ENCODE assay signal across 31 mouse cellular contexts in the genomic region with DNA sequence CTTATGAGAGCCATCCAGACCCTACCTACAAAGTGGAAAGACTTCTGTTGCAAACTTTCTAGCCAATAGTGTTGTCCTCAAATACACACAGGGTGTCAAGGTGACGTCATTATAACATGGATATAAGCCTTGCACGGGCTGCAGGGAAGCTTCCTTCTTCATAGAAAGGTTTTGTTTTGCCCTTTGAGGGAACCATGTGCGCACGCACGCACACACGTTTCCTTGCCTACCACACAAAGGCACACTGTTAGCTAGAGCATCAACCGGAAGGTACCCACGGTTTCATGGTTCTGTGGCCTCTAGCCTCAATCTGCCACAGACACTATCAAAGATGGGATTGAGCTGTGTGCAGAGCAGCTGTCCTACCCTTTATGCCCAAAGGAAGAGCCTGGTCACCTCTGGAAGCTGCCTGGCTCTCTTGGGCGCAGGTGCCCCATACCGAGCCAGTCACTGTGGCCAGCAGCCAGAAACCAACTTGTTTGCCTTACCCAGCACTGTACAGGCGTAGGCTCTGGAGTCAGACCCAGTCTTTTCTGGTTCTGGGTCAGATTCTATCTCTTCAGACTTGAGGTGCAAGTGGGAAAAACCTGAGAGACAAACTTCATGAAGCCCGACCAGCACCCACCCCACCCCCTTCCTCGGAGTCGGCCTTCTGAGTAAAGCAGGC. TPM values are rescaled to one million over a fixed set of nuclear protein-coding genes. Genes with fewer than 3 reads are reported as not detected.
DNase-seq lines count a peak whose midpoint lies in the region; ATAC-seq and TF ChIP-seq lines count a peak whose summit lies in the region.
"Had no signal": no experiment of that assay in that cellular context is flagged by ENCODE, and none has a peak within 500 bp of the region (broad histone marks: within the 10 kb centered on the region; RNA-seq: fewer than 3 reads in every experiment).

No protein-coding gene starts in this region.

- DNase-seq in kidney, postnatal 0 days (ENCODE audit: low spot score), result no peak
- peak; percentile 28 for DNase-seq in thymus, postnatal 14 days
- DNase-seq in thymus, postnatal 10 days (ENCODE audit: low spot score in 2 of 2), result no peak
- DNase-seq in T-cell, adult 2 months (ENCODE audit: low spot score), result peak; percentile 83
- DNase-seq in stomach, postnatal 0 days (ENCODE audit: low spot score), result no peak
- no peak for DNase-seq in adrenal gland, adult (ENCODE audit: inconsistent age in 2 of 2, low spot score in 1 of 2)
- DNase-seq: adrenal gland, adult 8-10 months; B cell, adult 2 months; cerebellum, adult 8-10 months; cerebellum, postnatal 25 days; forebrain, postnatal 0 days; gastrocnemius, postnatal 25 days; heart, adult 11 months; kidney, adult 9 months; retina, postnatal 1 day; right cerebral cortex, postnatal 14 days had no signal

- H3K27me3 ChIP-seq in kidney, postnatal 0 days (ENCODE audit: insufficient read depth, low read length), result no peaks in the 10 kb centered on the region
- H3K27me3 ChIP-seq in kidney, embryonic 15.5 days, result no peaks in the 10 kb centered on the region
- no peaks in the 10 kb centered on the region for H3K27me3 ChIP-seq in stomach, postnatal 0 days (ENCODE audit: control insufficient read depth, insufficient read depth, low read length)
- H3K27me3 ChIP-seq: embryonic facial prominence, embryonic 15.5 days; forebrain, embryonic 12.5 days; heart, embryonic 15.5 days; limb, embryonic 13.5 days; lung, embryonic 15.5 days; midbrain, embryonic 12.5 days; neural tube, embryonic 15.5 days had no signal

- H3K27ac ChIP-seq in kidney, postnatal 0 days, result peak overlapping the region; percentile 44
- H3K27ac ChIP-seq in kidney, embryonic 15.5 days, result no peak overlapping the region
- H3K27ac ChIP-seq in stomach, postnatal 0 days (replicated peaks), result peak overlapping the region; percentile 1; the same call in 1 of the 2 replicates
- H3K27ac ChIP-seq: embryonic facial prominence, embryonic 10.5 days; embryonic facial prominence, embryonic 15.5 days; forebrain, embryonic 12.5 days; heart, embryonic 10.5 days; heart, embryonic 15.5 days; hindbrain, postnatal 0 days; layer of hippocampus, adult 2 months; left cerebral cortex, adult 2 months; limb, embryonic 13.5 days; lung, embryonic 15.5 days; midbrain, embryonic 12.5 days; neural tube, embryonic 15.5 days had no signal

- H3K9me3 ChIP-seq in kidney, postnatal 0 days (replicated peaks; ENCODE audit: low read length), result no peaks in the 10 kb centered on the region
- H3K9me3 ChIP-seq in kidney, embryonic 15.5 days (replicated peaks), result no peaks in the 10 kb centered on the region
- no peaks in the 10 kb centered on the region for H3K9me3 ChIP-seq in stomach, postnatal 0 days (ENCODE audit: control insufficient read depth, low read length)
- H3K9me3 ChIP-seq: embryonic facial prominence, embryonic 10.5 days; embryonic facial prominence, embryonic 15.5 days; forebrain, embryonic 12.5 days; heart, embryonic 10.5 days; heart, embryonic 15.5 days; limb, embryonic 13.5 days; lung, embryonic 15.5 days; midbrain, embryonic 12.5 days; neural tube, embryonic 15.5 days had no signal

- no peak for TF ChIP-seq CTCF in kidney, postnatal 0 days (IDR thresholded peaks at IDR 0.05; ENCODE audit: low read depth)
- TF ChIP-seq CTCF in stomach, postnatal 0 days (IDR thresholded peaks at IDR 0.05; ENCODE audit: low read depth), result no peak

- no peaks in the 10 kb centered on the region for H3K4me1 ChIP-seq in kidney, postnatal 0 days (replicated peaks; ENCODE audit: insufficient read depth, low read length)
- H3K4me1 ChIP-seq in kidney, embryonic 15.5 days, result peaks cover 4% of the 10 kb centered on the region
- no peaks in the 10 kb centered on the region for H3K4me1 ChIP-seq in stomach, postnatal 0 days (replicated peaks; ENCODE audit: control insufficient read depth, insufficient read depth)
- H3K4me1 ChIP-seq: embryonic facial prominence, embryonic 10.5 days; embryonic facial prominence, embryonic 15.5 days; forebrain, embryonic 12.5 days; limb, embryonic 13.5 days; lung, embryonic 15.5 days; midbrain, embryonic 12.5 days; neural tube, embryonic 15.5 days had no signal

- no peak for ATAC-seq in kidney, postnatal 0 days (replicated peaks; ENCODE audit: low FRiP score, low read depth)
- no peak for ATAC-seq in kidney, embryonic 15.5 days (replicated peaks; ENCODE audit: low FRiP score)
- ATAC-seq in stomach, postnatal 0 days (ENCODE audit: low FRiP score, low TSS enrichment), result no peak
- no peak for ATAC-seq in frontal cortex, adult (ENCODE audit: low TSS enrichment)
- ATAC-seq: forebrain, postnatal 0 days; hindbrain, postnatal 0 days had no signal

- WGBS in kidney, postnatal 0 days, result 88% methylated on average over 14 of the region's 14 CpGs
- WGBS in kidney, embryonic 15.5 days, result 82% methylated on average over 14 of the region's 14 CpGs
- 84% methylated on average over 14 of the region's 14 CpGs for WGBS in stomach, postnatal 0 days

- no peak overlapping the region for H3K4me2 ChIP-seq in kidney, postnatal 0 days (ENCODE audit: low read length)
- no peak overlapping the region for H3K4me2 ChIP-seq in kidney, embryonic 15.5 days
- no peak overlapping the region for H3K4me2 ChIP-seq in stomach, postnatal 0 days (replicated peaks; ENCODE audit: low read depth)
- H3K4me2 ChIP-seq: embryonic facial prominence, embryonic 15.5 days; forebrain, embryonic 12.5 days; heart, embryonic 15.5 days; limb, embryonic 13.5 days; liver, embryonic 11.5 days; lung, embryonic 15.5 days; midbrain, embryonic 12.5 days; neural tube, embryonic 15.5 days had no signal

- no peak overlapping the region for H3K9ac ChIP-seq in kidney, postnatal 0 days (ENCODE audit: low read depth, low read length)
- no peak overlapping the region for H3K9ac ChIP-seq in kidney, embryonic 15.5 days
- H3K9ac ChIP-seq in stomach, postnatal 0 days (ENCODE audit: low read length), result no peak overlapping the region
- H3K9ac ChIP-seq: embryonic facial prominence, embryonic 15.5 days; forebrain, embryonic 12.5 days; forebrain, postnatal 0 days; heart, embryonic 15.5 days; limb, embryonic 13.5 days; lung, embryonic 15.5 days; midbrain, embryonic 12.5 days; neural tube, embryonic 15.5 days had no signal

- H3K4me3 ChIP-seq in kidney, postnatal 0 days (replicated peaks; ENCODE audit: low read depth, low read length), result no peak overlapping the region
- no peak overlapping the region for H3K4me3 ChIP-seq in kidney, embryonic 15.5 days (replicated peaks)
- no peak overlapping the region for H3K4me3 ChIP-seq in stomach, postnatal 0 days (ENCODE audit: low read depth, low read length)
- H3K4me3 ChIP-seq: embryonic facial prominence, embryonic 10.5 days; embryonic facial prominence, embryonic 15.5 days; forebrain, embryonic 12.5 days; heart, embryonic 10.5 days; heart, embryonic 15.5 days; layer of hippocampus, adult 2 months; left cerebral cortex, adult 2 months; limb, embryonic 13.5 days; lung, embryonic 15.5 days; midbrain, embryonic 12.5 days; neural tube, embryonic 15.5 days had no signal

- TF ChIP-seq EP300 in stomach, postnatal 0 days (optimal IDR thresholded peaks at IDR 0.05), result no peak

- no peaks in the 10 kb centered on the region for H3K36me3 ChIP-seq in kidney, postnatal 0 days (ENCODE audit: insufficient read depth, low read length)
- H3K36me3 ChIP-seq in kidney, embryonic 15.5 days, result no peaks in the 10 kb centered on the region
- no peaks in the 10 kb centered on the region for H3K36me3 ChIP-seq in stomach, postnatal 0 days (ENCODE audit: control insufficient read depth, insufficient read depth, low read length)
- H3K36me3 ChIP-seq: embryonic facial prominence, embryonic 10.5 days; embryonic facial prominence, embryonic 15.5 days; forebrain, embryonic 12.5 days; heart, embryonic 10.5 days; heart, embryonic 15.5 days; limb, embryonic 13.5 days; lung, embryonic 15.5 days; midbrain, embryonic 12.5 days; neural tube, embryonic 15.5 days had no signal

RNA-seq across cellular contexts. Expression of a gene that starts 19.7 kb away (rescaled TPM):
- polyA plus RNA-seq in kidney, postnatal 0 days (2015; fragmentation: Nextera tagmentation; extraction: Ambion mirVana), result 28.3 and 29.4 TPM in 2 replicates
- 17.1 and 18.6 TPM in 2 replicates for polyA plus RNA-seq in kidney, embryonic 15.5 days (2015; fragmentation: Nextera tagmentation; extraction: Ambion mirVana)
- 112 and 116 TPM in 2 replicates for polyA plus RNA-seq in stomach, postnatal 0 days (2015; fragmentation: Nextera tagmentation; extraction: Ambion mirVana)

Comparison
In these comparisons a context has a peak if more than half of its experiments do, and no peak if none do; other contexts are left out.
1. DNase-seq: peak in thymus, postnatal 14 days (single experiment) and T-cell, adult 2 months (single experiment); none in kidney, postnatal 0 days (single experiment), thymus, postnatal 10 days (0 of 2), stomach, postnatal 0 days (single experiment) and adrenal gland, adult (0 of 2).